Mouse (Mus musculus) v-Abl transformed pro-B cells (cell line): ENCODE data around the gene Tmem217.
"Not testable (repeated sequence)": the region's sequence is repeated elsewhere in the genome, so short reads cannot be mapped to it uniquely, and the experiment has no call there.

Experiments
- in situ Hi-C, 2 experiments: fragments of 400-800 bp; cut with MboI; formaldehyde crosslinking; loops; one replicate each; pipeline ENCODE4 v1.15.1; 2025; ENCODE audit not compliant: unreplicated experiment in 2 of 2

Gene Tmem217

DNA sequence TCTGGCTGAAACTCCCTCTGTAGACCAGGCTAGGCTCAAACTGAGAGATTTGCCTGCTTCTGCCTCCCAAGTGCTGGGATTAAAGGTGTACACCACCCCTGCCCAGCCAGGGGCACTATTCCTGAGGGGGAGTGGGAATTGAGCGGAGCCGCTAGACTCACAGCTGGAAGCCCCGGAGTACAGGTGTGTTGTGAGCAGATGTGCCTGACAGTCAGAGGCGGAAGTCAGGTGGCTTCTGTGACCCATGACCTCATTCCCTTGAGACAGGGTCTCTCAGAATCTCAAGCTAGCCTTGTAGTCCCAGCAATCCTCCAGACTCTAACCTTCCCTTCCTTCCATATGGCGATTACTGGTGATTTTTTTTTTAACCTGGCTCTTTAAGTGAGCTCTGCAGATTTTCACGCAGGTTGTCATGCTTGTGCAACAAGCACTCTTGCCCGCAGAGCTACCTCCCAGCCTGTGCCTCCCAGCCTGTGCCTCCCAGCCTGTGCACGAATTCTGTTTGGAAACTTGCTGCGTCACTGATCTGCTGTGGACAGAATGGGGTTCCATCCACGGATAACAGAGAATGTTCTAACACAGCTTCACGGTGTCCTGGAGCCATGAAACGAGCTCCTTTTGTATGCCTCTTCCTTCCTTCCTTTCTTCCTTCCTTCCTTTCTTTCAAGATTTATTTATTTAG is 43.1 kb downstream of the Tmem217 start:
- in situ Hi-C loops: loop anchor here in 1 of 2 experiments (25.0 kb wide), 1 partner anchor 472 kb away; the partner anchor contains the start of gene Srsf3

DNA sequence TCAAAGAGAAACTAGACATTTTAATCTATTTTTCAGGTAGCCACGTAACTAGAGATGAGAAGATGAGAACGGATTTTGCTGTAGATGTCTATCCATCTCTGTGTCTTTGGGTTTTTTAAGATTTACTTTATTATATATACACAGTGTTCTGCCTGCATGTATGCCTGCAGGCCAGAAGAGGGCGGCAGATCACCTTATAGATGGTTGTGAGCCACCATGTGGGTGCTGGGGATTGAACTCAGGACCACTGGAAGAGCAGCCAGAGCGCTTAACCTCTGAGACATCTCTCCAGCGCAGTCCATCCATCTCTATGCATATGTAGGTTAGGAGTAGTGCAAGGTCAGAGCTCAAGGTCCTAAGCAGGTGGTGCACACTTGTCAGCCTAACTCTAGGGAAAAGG is 48.5 kb downstream of the Tmem217 start:
- in situ Hi-C loops: loop anchor here in 1 of 2 experiments (25.0 kb wide), 1 partner anchor 466 kb away; the partner anchor contains the start of gene Srsf3

- in situ Hi-C loops: loop anchor here in 1 of 2 experiments (25.0 kb wide), 1 partner anchor 466 kb away; the partner anchor contains the start of gene Srsf3
These were observed 49.2 kb downstream of the Tmem217 start for GRCm38 (mm10) chr17:29502669-29503665.

DNA sequence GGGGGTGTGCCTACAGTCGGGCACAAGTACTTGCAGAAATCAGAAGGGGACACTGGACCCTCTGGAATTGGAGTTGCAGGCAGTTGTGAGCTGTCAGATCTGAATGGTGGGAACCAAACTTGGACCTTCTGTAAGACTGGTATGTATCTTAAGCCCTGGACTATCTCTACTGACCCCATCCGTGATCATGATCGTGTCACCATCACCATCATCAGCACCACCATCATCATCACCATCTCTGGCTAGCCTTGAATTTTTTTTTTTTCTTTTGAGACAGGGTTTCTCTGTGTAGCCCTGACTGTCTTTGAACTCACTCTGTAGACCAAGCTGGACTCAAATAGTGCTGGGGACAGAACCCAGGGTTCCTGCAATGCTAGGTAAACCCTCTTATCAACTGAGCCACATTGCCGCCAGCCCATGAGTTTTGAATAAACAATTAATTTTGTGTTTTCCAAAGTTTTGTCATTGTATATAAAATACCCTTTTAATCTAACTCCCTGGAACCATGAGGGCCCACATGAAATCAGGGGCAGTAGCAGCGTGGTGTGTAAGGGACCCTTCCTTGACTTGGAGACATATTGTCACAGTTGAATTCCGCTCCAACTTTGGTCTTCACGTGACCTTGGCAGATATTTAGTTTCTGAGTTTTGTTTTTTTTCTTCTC is 50.0 kb downstream of the Tmem217 start:
- in situ Hi-C loops: loop anchor here in 1 of 2 experiments (25.0 kb wide), 1 partner anchor 465 kb away; the partner anchor contains the start of gene Srsf3

DNA sequence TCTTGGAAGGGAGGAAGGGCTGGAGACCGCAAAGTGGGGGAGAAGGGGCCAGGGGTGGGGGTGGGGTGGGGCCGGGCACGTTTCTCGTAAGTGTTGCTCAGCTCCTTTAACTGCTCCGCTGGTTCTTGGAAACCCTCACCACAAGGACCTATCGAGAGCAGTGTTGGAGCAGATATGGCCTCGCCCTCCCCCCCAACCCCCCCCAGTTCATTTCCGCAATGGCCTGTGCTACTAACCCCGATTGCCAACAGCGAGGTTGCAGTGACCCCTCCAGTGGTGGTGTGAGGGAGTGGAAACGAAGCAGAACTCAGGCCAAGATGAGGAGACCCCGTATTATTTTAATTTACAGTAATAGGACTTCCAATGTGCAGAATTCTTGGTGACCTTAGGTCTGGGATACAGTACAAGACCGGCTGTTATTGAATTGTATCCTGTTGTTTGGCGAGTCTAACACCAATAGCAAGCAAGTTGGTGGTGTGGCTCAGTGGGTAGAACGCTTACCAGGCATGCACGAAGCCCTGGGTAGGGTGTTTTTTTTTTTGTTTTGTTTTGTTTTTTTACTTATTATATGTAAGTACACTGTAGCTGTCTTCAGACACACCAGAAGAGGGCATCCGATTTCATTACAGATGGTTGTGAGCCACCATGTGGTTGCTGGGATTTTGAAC is 51.2 kb downstream of the Tmem217 start:
- in situ Hi-C loops: loop anchor here in 1 of 2 experiments (25.0 kb wide), 1 partner anchor 464 kb away; the partner anchor contains the start of gene Srsf3

DNA sequence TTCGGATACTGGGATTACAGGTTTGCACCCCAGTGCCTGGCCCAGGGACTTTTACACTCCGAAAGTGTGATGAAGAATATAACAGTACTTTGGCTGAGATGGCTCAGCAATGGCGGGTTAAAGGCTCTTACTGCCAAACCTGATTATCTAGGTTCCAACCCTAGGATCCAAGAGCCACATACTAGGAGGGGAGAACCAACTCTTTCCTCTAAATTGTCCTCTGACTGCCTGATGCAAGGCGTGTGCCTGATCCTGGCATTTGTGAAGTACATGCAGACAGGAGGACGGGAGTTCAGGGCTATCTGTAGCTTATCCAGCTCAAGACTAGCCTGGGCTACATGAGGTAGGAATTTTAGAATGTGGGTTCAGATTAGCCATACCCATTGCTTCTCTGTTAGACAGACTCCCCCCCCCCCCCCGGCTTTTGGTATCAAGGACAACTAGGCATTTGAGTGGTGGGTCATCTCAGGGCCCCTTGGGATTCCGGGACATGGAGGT is 51.9 kb downstream of the Tmem217 start:
- in situ Hi-C loops: loop anchor here in 1 of 2 experiments (25.0 kb wide), 1 partner anchor 463 kb away; the partner anchor contains the start of gene Srsf3

GRCm38 (mm10) chr17:29499511-29499910 is 52.7 kb downstream of the Tmem217 start:
- in situ Hi-C loops: no loop called here

GRCm38 (mm10) chr17:29498952-29499351 is 53.2 kb downstream of the Tmem217 start:
- in situ Hi-C loops: not testable (repeated sequence)

- in situ Hi-C loops: no loop called here
These were observed 54.2 kb downstream of the Tmem217 start for GRCm38 (mm10) chr17:29498028-29498427.

DNA sequence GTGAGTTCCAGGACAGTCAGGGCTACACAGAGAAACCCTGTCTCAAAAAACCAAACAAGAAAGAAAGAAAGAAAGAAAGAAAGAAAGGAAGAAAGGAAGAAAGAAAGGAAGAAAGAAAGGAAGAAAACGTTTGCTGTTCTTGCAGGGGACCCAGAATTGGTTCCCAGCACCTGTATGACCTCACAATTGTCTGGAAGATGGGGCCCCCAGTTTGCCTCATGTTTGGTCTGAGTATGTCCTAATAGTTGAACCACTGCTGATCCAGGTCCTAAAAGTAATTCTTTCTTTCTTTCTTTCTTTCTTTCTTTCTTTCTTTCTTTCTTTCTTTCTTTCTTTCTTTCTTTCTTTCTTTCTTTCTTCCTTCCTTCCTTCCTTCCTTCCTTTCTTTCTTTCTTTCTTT is 54.7 kb downstream of the Tmem217 start:
- in situ Hi-C loops: not testable (repeated sequence)

DNA sequence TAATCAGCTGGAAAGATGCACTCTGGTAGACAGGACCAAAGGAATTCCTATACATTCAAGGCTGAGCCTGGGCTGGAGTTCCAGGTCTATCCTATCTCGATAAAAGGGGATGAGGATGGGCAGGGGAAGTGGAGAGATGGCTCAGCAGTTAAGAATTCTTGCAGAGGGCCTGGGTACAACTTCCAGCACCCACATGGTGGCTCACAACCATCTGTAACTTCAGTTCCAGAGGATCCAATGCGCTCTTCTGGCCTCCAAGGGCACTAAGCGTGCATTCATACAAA is 55.2 kb downstream of the Tmem217 start:
- in situ Hi-C loops: no loop called here

DNA sequence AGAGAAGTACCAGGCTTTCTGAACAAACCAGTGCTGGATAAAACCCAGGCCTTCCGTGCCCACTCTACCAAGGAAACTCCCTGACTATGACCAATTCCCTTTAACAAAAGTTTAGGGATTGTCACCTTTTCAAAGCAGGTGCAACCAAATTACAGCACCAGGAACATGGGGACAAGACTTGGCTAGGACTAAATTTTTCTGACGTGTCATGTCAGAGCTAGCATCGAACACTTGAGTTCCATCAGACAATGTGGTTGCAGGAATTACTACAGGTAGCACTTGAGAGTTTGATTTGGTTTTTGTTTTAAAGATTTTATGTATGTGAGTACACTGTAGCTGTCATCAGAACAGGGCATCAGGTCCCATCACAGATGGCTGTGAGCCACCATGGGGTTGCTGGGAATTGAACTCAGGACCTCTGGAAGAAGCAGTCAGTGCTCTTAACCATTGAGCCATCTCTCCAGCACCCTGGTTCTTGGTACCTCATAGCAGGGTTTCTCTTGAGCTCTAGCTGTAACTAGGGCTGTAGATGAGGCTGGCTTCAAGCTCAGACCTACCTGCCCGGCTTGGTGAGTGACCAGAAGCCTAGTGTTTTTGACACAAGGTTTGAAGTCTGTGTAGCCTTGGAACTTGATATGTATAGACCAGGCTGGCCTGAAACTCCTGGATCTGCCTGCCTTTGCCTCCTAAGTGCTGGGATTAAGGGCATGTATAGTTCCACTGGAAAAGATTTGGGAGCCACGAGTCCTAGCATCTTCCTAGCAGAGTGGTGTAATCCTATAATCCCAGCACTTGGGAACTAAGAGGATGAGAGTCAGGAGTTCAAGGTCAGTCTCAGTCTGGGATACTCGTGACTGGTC is 55.7 kb downstream of the Tmem217 start:
- in situ Hi-C loops: no loop called here

GRCm38 (mm10) chr17:29494732-29495076 is 57.5 kb downstream of the Tmem217 start:
- in situ Hi-C loops: loop anchor here (5.0 kb wide), 1 partner anchor 97 kb away; no protein-coding TSS in a partner anchor

GRCm38 (mm10) chr17:29494062-29494731 is 58.0 kb downstream of the Tmem217 start:
- in situ Hi-C loops: loop anchor here (5.0 kb wide), 1 partner anchor 97 kb away; no protein-coding TSS in a partner anchor

GRCm38 (mm10) chr17:29493461-29493980 is 58.7 kb downstream of the Tmem217 start:
- in situ Hi-C loops: loop anchor here (5.0 kb wide), 1 partner anchor 96 kb away; no protein-coding TSS in a partner anchor

DNA sequence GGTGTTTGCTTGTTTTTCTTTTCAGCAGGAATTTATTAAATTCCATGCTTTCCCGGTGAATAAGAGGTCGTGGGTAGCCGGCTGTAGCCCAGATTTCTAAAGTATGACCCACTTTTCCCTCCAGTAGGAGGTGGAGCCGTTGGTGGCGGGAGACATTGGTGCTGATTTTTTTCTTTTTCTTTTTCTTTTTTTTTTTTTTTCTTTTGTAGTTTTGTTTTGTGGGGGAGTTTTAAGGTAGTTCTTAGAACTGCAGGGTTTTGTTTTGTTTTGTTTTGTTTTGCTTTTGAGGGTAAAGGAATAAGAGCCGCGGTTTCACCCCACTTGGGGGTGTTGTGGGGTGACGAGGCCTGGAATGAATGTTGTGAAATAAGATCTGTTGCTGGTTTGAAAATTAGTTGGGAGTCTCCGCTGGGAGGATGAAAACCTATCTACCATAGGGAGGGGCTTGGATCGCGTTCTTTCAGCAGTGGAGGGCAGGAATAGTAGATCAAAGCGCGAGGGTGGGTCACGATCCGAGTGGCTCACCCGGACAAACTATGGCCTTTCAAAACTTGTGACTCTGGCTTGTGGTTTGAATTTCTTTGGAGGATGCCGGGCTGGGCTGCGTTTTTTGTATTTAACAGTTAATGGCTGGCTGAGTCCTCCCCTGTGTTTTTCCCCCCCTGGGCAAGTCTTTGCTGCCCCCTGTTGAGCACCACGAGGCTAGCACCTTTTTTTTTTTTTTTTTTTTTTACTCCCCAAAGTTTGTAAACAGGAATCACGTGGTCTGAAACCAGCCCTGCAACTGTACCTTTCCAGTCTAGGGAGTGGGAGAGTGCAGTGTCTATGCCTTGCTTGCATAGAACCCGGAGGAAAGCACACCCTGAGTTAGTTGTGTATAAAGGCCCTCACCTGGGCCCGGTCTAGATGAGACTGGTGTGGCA is 59.7 kb downstream of the Tmem217 start:
- in situ Hi-C loops: loop anchor here (5.0 kb wide), 1 partner anchor 95 kb away; no protein-coding TSS in a partner anchor
